Mouse (Mus musculus) lung, adult 2 months (tissue): Measurements from ENCODE around the gene Zfp54. TPM values are rescaled to one million over a fixed set of nuclear protein-coding genes. Genes with fewer than 3 reads are reported as not detected.
A peak's percentile ranks its signal among the peaks of the same experiment; 100 is the strongest.
"Not testable (repeated sequence)": the region's sequence is repeated elsewhere in the genome, so short reads cannot be mapped to it uniquely, and the experiment has no call there.

Experiments used
- DNase-seq: peaks from one replicate; pipeline ENCODE4 v3.0.0; 2022
- H3K4me1 ChIP-seq: fragments of 200-500 bp; 2 replicates; pipeline ENCODE4 v1.6.1; 2011; ENCODE audit warnings: low read length; ENCODE audit not compliant: control insufficient read depth, insufficient read depth
- H3K4me3 ChIP-seq: fragments of 200-500 bp; replicated peaks from 2 replicates; pipeline ENCODE3; 2011; ENCODE audit warnings: low read depth, mild to moderate bottlenecking, control low read depth, low read length; ENCODE audit errors: extremely low read depth
- CTCF ChIP-seq: fragments of 200-500 bp; IDR thresholded peaks from 2 replicates; pipeline ENCODE4 v1.5.1; 2011; ENCODE audit warnings: mild to moderate bottlenecking, low read length, control low read depth; ENCODE audit not compliant: insufficient read depth
- POLR2A ChIP-seq: fragments of 200-500 bp; IDR thresholded peaks from 2 replicates; pipeline ENCODE4 v1.6.1; 2011; ENCODE audit warnings: low read depth, mild to moderate bottlenecking, control low read depth, low read length, borderline replicate concordance; ENCODE audit errors: extremely low read depth
- WGBS: fragments of 180-500 bp; shearing (Covaris S2); methylation state at CpG from one replicate; pipeline ENCODE4 v1.1.7; 2018; 5-methylcytosine and 5-hydroxymethylcytosine counted together
- polyA plus RNA-seq: library from polyadenylated mRNA; depleted of rRNA; stranded (reverse); fragments of >200 nt; gene quantifications from 2 replicates; pipeline ENCODE4 v1.2.3, GENCODE M21; 2012; rRNA removed

Gene Zfp54
- polyA plus RNA-seq: 0.83 and 1.1 TPM in 2 replicates

DNA sequence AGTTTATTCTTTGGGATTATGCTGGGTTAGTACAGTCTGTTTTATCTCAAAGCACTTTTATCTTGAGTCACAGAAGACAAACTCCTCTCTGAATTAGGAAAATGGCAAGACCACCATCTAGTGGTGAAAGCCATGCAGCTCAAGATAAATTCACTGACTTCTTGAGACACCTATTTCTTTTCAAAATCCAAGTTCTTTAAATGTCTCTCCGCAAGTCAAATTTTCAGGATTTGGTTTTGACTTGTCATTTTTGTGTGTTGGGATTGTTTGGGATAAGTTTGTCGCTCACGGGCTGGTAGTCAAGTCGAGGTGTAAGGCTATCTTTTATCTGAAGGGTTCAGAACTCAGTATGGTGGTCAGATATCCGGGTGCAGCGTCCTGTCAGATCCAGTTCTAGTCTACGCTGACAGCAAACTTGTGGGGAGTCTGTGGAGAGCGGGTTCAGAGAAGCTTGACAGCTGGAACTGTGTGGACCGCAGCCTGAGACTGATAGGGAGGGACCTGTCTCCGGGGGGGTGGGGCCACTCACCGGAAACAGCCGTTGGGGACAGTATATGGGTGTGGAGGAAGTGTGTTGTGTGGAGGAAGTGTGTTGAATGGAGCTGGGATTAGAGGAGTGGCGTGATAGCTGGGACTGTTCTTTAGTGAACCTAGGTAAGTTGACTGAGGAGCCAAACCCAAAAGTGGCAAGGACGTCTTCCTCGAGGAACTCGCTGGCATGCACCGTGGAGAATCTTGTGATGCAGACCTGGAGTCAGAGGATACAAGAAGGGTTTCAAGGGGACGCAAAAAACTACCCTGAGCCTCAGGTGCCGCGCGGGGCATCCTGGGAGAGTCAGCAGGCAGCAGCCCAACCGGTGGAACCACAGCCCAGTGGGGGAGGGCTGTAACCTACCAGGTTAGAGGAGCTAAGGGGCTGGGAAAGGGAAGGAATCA lies at the start of gene Zfp54:
TSS of gene Zfp54 (plus strand) at position 564 of the 936 bp plus-strand sequence.
- no peaks in the 10 kb centered on the region for H3K4me1 ChIP-seq
- peak; percentile 67 for DNase-seq
- WGBS: under 1% methylated on average over 22 of the region's 22 CpGs
- TF ChIP-seq POLR2A (no peak), CTCF (peak; percentile 56)
- peak within 1 kb of the TSS; percentile 92 for H3K4me3 ChIP-seq

- H3K4me1 ChIP-seq: no peaks in the 10 kb centered on the region
- WGBS: 59% methylated on average over 1 of the region's 1 CpGs
- no peak overlapping the region for H3K4me3 ChIP-seq
- DNase-seq: no peak
- TF ChIP-seq POLR2A: no peak
- TF ChIP-seq CTCF: no peak
Measured at GRCm38 (mm10) chr17:21375311-21375710, 47.7 kb upstream of the Zfp54 start.

- peak; percentile 28; the same call in 1 of the 2 replicates for TF ChIP-seq CTCF
- 0 out of 2 replicates have a peak, but pooled peaks have one; percentile 6 for TF ChIP-seq POLR2A
- peak within 1 kb of the TSS; percentile 59 for H3K4me3 ChIP-seq
- peak; percentile 61 for DNase-seq
- WGBS: 4% methylated on average over 20 of the region's 20 CpGs
- H3K4me1 ChIP-seq: no peaks in the 10 kb centered on the region
Measured at GRCm38 (mm10) chr17:21383391-21384056, 39.5 kb upstream of the Zfp54 start, which contains the start of gene Zfp677. Gene Zfp677, plus strand, starts transcription at chr17:21383748.

GRCm38 (mm10) chr17:21384057-21384411 lies 39.0 kb upstream of the Zfp54 start:
- WGBS: 6% methylated on average over 8 of the region's 8 CpGs
- no peak for DNase-seq
- peak overlapping the region; percentile 59 for H3K4me3 ChIP-seq
- no peak for TF ChIP-seq POLR2A
- TF ChIP-seq CTCF: no peak
- H3K4me1 ChIP-seq: no peaks in the 10 kb centered on the region

- not testable (repeated sequence) for H3K4me3 ChIP-seq, H3K4me1 ChIP-seq, DNase-seq
- WGBS: 71% methylated on average over 9 of the region's 9 CpGs
Measured at GRCm38 (mm10) chr17:21438806-21439400, 15.9 kb downstream of the Zfp54 start.

GRCm38 (mm10) chr17:21449669-21450068 lies 26.6 kb downstream of the Zfp54 start:
- 0 out of 2 replicates have a peak, but pooled peaks cover 3% of the 10 kb centered on the region for H3K4me1 ChIP-seq
- peak overlapping the region; percentile 69 for H3K4me3 ChIP-seq
- TF ChIP-seq POLR2A (no peak), CTCF (peak; percentile 41; the same call in 1 of the 2 replicates)
- DNase-seq: no peak
- 0% methylated on average over 3 of the region's 3 CpGs for WGBS

GRCm38 (mm10) chr17:21450138-21450704 lies 27.2 kb downstream of the Zfp54 start, which contains the start of gene Zfp51:
Gene Zfp51, plus strand, starts transcription at chr17:21450374.
- under 1% methylated on average over 26 of the region's 26 CpGs for WGBS
- 0 out of 2 replicates have a peak, but pooled peaks cover 3% of the 10 kb centered on the region for H3K4me1 ChIP-seq
- DNase-seq: peak; percentile 93

GRCm38 (mm10) chr17:21463550-21463949 lies 40.5 kb downstream of the Zfp54 start:
- Histone ChIP-seq H3K4me1 (no peaks in the 10 kb centered on the region), H3K4me3 (no peak overlapping the region)
- DNase-seq: no peak
- TF ChIP-seq CTCF: no peak
- TF ChIP-seq POLR2A: no peak
- 81% methylated on average over 5 of the region's 5 CpGs for WGBS

More at GRCm38 (mm10) chr17:21450138-21450704, 27.2 kb downstream of the Zfp54 start, which contains the start of gene Zfp51:
- peak within 1 kb of the TSS; percentile 69 for H3K4me3 ChIP-seq
- TF ChIP-seq POLR2A: peak; percentile 72; the same call in 1 of the 2 replicates
- no peak for TF ChIP-seq CTCF

DNA sequence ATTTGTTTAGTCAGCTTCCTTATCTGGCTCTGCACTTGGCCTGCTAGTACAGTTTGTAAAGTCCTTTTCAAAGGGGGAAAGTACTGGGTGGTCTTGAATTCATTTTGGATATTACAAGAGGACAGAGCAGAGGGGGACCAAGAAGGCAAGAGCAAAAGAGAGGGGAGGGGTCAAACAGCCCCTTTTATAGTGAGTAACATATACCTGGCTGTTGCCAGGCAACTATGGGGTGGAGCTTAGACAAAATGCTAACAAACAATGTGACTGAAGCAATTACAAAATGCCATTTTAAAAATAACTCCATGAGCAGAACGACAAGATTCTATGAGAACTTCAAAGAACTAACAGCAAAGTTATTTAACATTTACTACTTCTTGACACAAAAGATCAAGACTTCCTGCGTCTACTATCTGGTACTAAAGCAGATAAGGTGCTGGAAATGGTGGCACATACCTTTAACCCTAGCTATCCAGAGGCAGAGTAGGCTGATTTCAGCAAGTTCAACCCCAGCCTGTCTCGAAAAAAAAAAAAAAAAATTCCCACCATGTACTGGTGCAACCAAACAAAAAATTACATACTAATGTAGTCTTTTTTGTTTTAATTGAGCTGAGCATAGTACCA lies 49.1 kb downstream of the Zfp54 start:
- no peak for DNase-seq
- 41% methylated on average over 3 of the region's 3 CpGs for WGBS
- TF ChIP-seq CTCF: no peak
- peaks cover 6% of the 10 kb centered on the region for H3K4me1 ChIP-seq
- H3K4me3 ChIP-seq: no peak overlapping the region
